Mouse (Mus musculus) heart, adult 2 months (tissue): Measurements from ENCODE around the gene Rfx2. TPM values are rescaled to one million over a fixed set of nuclear protein-coding genes. Genes with fewer than 3 reads are reported as not detected.

Source experiments
- DNase-seq, 2 experiments: peaks; one replicate each; pipeline ENCODE4 v3.0.0; 2021
- H3K27ac ChIP-seq: fragments of 200-600 bp; 2 replicates; pipeline ENCODE4 v1.8.1; 2022
- H3K27me3 ChIP-seq: fragments of 200-500 bp; 2 replicates; pipeline ENCODE4 v1.6.1; 2012; ENCODE audit warnings: mild to moderate bottlenecking, low read length, inconsistent platforms, mixed read lengths; ENCODE audit not compliant: control insufficient read depth, insufficient read depth
- H3K36me3 ChIP-seq: fragments of 200-500 bp; 2 replicates; pipeline ENCODE4 v1.6.1; 2012; ENCODE audit warnings: low read length, inconsistent platforms; ENCODE audit not compliant: control insufficient read depth, insufficient read depth
- H3K4me1 ChIP-seq: fragments of 200-500 bp; 2 replicates; pipeline ENCODE4 v1.6.1; 2011; ENCODE audit warnings: low read length; ENCODE audit not compliant: control insufficient read depth, insufficient read depth
- H3K4me3 ChIP-seq: fragments of 200-600 bp; 2 replicates; pipeline ENCODE4 v1.8.1; 2022
- H3K79me2 ChIP-seq: fragments of 200-500 bp; replicated peaks from 2 replicates; pipeline ENCODE4 v1.6.1; 2012; ENCODE audit warnings: mild to moderate bottlenecking, inconsistent platforms, low read length, moderate library complexity, mixed read lengths; ENCODE audit not compliant: control insufficient read depth, insufficient read depth
- H3K9ac ChIP-seq: fragments of 200-500 bp; 2 replicates; pipeline ENCODE4 v1.6.1; 2012; ENCODE audit warnings: low read depth, mild to moderate bottlenecking, control low read depth, inconsistent platforms, low read length, mixed read lengths
- CTCF ChIP-seq: fragments of 200-600 bp; IDR thresholded peaks from 2 replicates; pipeline ENCODE4 v1.8.1; 2022; ENCODE audit warnings: antibody characterized with exemption, mild to moderate bottlenecking, moderate library complexity
- EP300 ChIP-seq: fragments of 200-500 bp; IDR thresholded peaks from 2 replicates; pipeline ENCODE4 v1.6.1; 2011; ENCODE audit warnings: low read depth, low read length, control low read depth; ENCODE audit not compliant: insufficient read depth
- POLR2A ChIP-seq: fragments of 200-500 bp; IDR thresholded peaks from 2 replicates; pipeline ENCODE4 v1.6.1; 2011; ENCODE audit warnings: mild to moderate bottlenecking, low read depth, low read length, control low read depth; ENCODE audit not compliant: insufficient read depth
- WGBS: fragments of 180-500 bp; shearing (Covaris S2); methylation state at CpG from one replicate; pipeline ENCODE4 v1.1.7; 2018; 5-methylcytosine and 5-hydroxymethylcytosine counted together
- intact Hi-C: fragments of 180-260 bp; cut with DNase I; formaldehyde crosslinking; loops from one replicate; pipeline ENCODE4 v1.15.1; 2025
- polyA plus RNA-seq: library from polyadenylated mRNA; depleted of rRNA; stranded (reverse); fragments of >200 nt; gene quantifications from 2 replicates; pipeline ENCODE4 v1.2.3, GENCODE M21; 2012
- total RNA-seq, 2 experiments: library from RNA; stranded (reverse); gene quantifications; 2 replicates each; pipeline ENCODE4 v1.2.3; 2021

Gene Rfx2
- total and polyA plus RNA-seq, 3 experiments: 2.8 to 6.0 (median 3.0) TPM

DNA sequence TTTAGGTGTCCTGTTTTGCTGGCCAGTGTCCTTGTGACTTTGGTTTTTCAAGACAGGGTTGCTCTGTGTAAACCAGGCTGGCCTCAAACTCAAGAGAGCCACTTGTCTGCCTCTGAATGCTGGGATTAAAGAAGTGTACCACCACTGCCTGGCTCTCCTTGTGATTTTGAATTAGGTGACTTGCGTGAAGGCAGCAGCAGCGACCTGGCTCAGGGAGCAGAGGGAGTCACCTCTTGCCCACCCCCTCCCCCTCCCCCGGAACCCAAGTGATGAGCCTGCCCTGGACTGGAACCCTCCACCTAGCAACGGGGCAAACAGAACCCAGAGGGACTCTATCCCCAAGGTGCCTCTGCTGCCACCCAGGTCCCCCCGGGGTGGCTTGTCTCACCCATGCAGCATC lies 60.9 kb downstream of the Rfx2 start, which contains the start of gene Prr22:
TSS of gene Prr22 (plus strand) at position 301 of the 400 bp plus-strand sequence.
- H3K4me1 ChIP-seq: peaks cover 2% of the 10 kb centered on the region; the same call in 1 of the 2 replicates
- no peak within 1 kb of the TSS for H3K27ac ChIP-seq
- H3K4me3 ChIP-seq: no peak within 1 kb of the TSS
- WGBS: 91% methylated on average over 5 of the region's 5 CpGs
- intact Hi-C loops: loop anchor here (5.0 kb wide), 1 partner anchor 62 kb away; the partner anchor contains the start of gene Rfx2
- no peak within 1 kb of the TSS for H3K9ac ChIP-seq
- TF ChIP-seq CTCF: no peak
- TF ChIP-seq EP300: no peak
- TF ChIP-seq POLR2A: no peak
- no peaks in the 10 kb centered on the region for H3K36me3 ChIP-seq
- DNase-seq: no peak
- H3K79me2 ChIP-seq: no peaks in the 10 kb centered on the region
- H3K27me3 ChIP-seq: no peaks in the 10 kb centered on the region

DNA sequence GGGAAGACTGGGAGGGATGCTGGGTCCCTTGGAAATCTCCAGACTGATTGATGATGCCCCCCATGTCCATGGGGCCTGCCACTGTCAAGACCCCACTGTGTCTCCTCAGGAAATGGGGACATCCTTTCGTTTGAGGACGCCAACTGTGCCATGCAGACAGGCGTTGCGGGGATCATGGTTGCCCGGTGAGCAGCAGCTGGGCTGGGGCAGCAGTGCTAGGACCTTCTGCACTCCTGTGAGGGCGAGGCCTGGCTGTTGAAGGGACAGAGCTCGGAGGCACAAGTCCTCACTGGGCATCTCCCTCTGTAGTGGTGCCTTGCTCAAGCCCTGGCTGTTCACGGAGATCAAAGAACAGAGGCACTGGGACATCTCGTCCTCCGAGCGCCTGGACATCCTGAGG lies 61.9 kb downstream of the Rfx2 start:
- TF ChIP-seq CTCF (no peak), POLR2A (no peak), EP300 (no peak)
- H3K36me3 ChIP-seq: no peaks in the 10 kb centered on the region
- H3K27ac ChIP-seq: no peak overlapping the region
- H3K79me2 ChIP-seq: no peaks in the 10 kb centered on the region
- peaks cover 4% of the 10 kb centered on the region; the same call in 1 of the 2 replicates for H3K4me1 ChIP-seq
- no peak overlapping the region for H3K4me3 ChIP-seq
- H3K9ac ChIP-seq: no peak overlapping the region
- H3K27me3 ChIP-seq: no peaks in the 10 kb centered on the region
- intact Hi-C loops: loop anchor here (5.0 kb wide), 1 partner anchor 63 kb away; the partner anchor contains the start of gene Rfx2
- no peak for DNase-seq
- 92% methylated on average over 11 of the region's 11 CpGs for WGBS

- TF ChIP-seq EP300: no peak
- TF ChIP-seq CTCF: no peak
- no peak for TF ChIP-seq POLR2A
- Histone ChIP-seq H3K4me1 (peaks cover 12% of the 10 kb centered on the region), H3K79me2 (no peaks in the 10 kb centered on the region), H3K27ac (no peak overlapping the region), H3K27me3 (no peaks in the 10 kb centered on the region), H3K36me3 (no peaks in the 10 kb centered on the region), H3K9ac (no peak overlapping the region), H3K4me3 (no peak overlapping the region)
- DNase-seq: no peak
- intact Hi-C loops: loop anchor here (5.0 kb wide), 1 partner anchor 65 kb away; the partner anchor contains the start of gene Rfx2
- WGBS: 89% methylated on average over 29 of the region's 29 CpGs
These were observed 63.2 kb downstream of the Rfx2 start for GRCm38 (mm10) chr17:56767531-56768135.

GRCm38 (mm10) chr17:56766631-56767405 lies 64.0 kb downstream of the Rfx2 start:
- Histone ChIP-seq H3K27ac (no peak overlapping the region), H3K4me3 (no peak overlapping the region), H3K4me1 (peaks cover 14% of the 10 kb centered on the region), H3K9ac (no peak overlapping the region), H3K36me3 (no peaks in the 10 kb centered on the region), H3K79me2 (no peaks in the 10 kb centered on the region), H3K27me3 (no peaks in the 10 kb centered on the region)
- WGBS: 97% methylated on average over 27 of the region's 27 CpGs
- TF ChIP-seq POLR2A (no peak), CTCF (no peak), EP300 (no peak)
- DNase-seq: no peak
- intact Hi-C loops: loop anchor here (5.0 kb wide), 1 partner anchor 65 kb away; the partner anchor contains the start of gene Rfx2

GRCm38 (mm10) chr17:56765431-56765830 lies 65.4 kb downstream of the Rfx2 start:
- Histone ChIP-seq H3K4me1 (peaks cover 14% of the 10 kb centered on the region), H3K9ac (peak overlapping the region; percentile 43), H3K27ac (peak overlapping the region; percentile 99), H3K27me3 (no peaks in the 10 kb centered on the region), H3K36me3 (no peaks in the 10 kb centered on the region), H3K79me2 (no peaks in the 10 kb centered on the region), H3K4me3 (peak overlapping the region; percentile 90)
- peak in 1 of 2 experiments; percentile 31 for DNase-seq
- TF ChIP-seq CTCF (no peak), EP300 (no peak), POLR2A (no peak)
- intact Hi-C loops: loop anchor here (5.0 kb wide), 1 partner anchor 67 kb away; the partner anchor contains the start of gene Rfx2
- WGBS: 35% methylated on average over 12 of the region's 12 CpGs
